22 mouse cellular contexts compared by ENCODE assay signal in the genomic region with DNA sequence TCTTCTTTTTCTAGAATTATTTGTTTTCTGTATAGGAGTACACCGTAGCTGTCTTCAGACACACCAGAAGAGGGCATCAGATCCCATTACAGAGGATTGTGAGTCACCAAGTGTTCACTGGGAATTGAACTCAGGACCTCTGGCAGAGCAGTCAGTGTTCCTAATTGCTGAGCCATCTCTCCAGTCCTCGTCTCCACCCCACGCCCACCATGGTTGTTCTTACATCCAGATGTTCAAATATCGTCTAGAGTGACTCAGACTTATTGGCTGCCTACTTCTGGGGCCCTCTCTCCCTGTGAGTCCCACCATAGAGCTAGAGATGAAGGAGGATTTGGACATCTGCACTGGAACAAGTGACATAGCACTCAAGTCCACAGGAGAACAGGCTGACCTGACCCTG.
A peak's percentile ranks its signal among the peaks of the same experiment; 100 is the strongest.
DNase-seq lines count a peak whose midpoint lies in the region.
"Had no signal": no experiment of that assay in that cellular context is flagged by ENCODE, and none has a peak within 500 bp of the region (broad histone marks: within the 10 kb centered on the region; RNA-seq: fewer than 3 reads in every experiment).

No protein-coding gene starts in this region.

- WGBS in heart, embryonic 10.5 days: 89% methylated on average over 4 of the region's 4 CpGs

- intact Hi-C loops in gastrocnemius, postnatal 36 days (cut with DNase I): no loop called here
- intact Hi-C loops in heart, postnatal 10 days (cut with DNase I): no loop called here

- no peaks in the 10 kb centered on the region for H3K36me3 ChIP-seq in heart, embryonic 10.5 days
- H3K36me3 ChIP-seq: embryonic facial prominence, embryonic 13.5 days; embryonic facial prominence, embryonic 15.5 days; forebrain, embryonic 10.5 days; forebrain, embryonic 12.5 days had no signal

- peak; percentile 36 for DNase-seq in gastrocnemius, postnatal 25 days
- DNase-seq in gastrocnemius, postnatal 36 days: no peak
- DNase-seq in heart, adult 18-20 months: peak; percentile 18 to 29
- no peak for DNase-seq in heart, postnatal 10 days
- peak; percentile 8 to 19 for DNase-seq in heart, adult 9 months (ENCODE audit: low spot score in 2 of 2)
- no peak for DNase-seq in heart, embryonic 10.5 days (ENCODE audit: low spot score)
- no peak for DNase-seq in kidney, adult 18-20 months
- DNase-seq: adrenal gland, adult 2 months; adrenal gland, postnatal 10 days; adrenal gland, postnatal 25 days; cerebellum, adult 11 months; cerebellum, adult 18-20 months; cerebellum, adult 8-10 months; cerebellum, adult 9-11 months; cerebellum, postnatal 14 days; cerebellum, postnatal 36 days; embryo, embryonic 11 days had no signal

- peaks cover 9% of the 10 kb centered on the region; the same call in 1 of the 2 replicates for H3K4me1 ChIP-seq in heart, embryonic 10.5 days

- no peak overlapping the region for H3K27ac ChIP-seq in heart, embryonic 10.5 days
- H3K27ac ChIP-seq: embryonic facial prominence, embryonic 13.5 days; embryonic facial prominence, embryonic 15.5 days; forebrain, embryonic 10.5 days; forebrain, embryonic 12.5 days had no signal

- H3K9me3 ChIP-seq in heart, embryonic 10.5 days: no peaks in the 10 kb centered on the region
- H3K9me3 ChIP-seq: embryonic facial prominence, embryonic 13.5 days; embryonic facial prominence, embryonic 15.5 days; forebrain, embryonic 10.5 days; forebrain, embryonic 12.5 days had no signal

- H3K4me3 ChIP-seq in heart, embryonic 10.5 days: no peak overlapping the region
- H3K4me3 ChIP-seq: embryonic facial prominence, embryonic 13.5 days; embryonic facial prominence, embryonic 15.5 days; erythroblast, embryonic 14.5 days; forebrain, embryonic 10.5 days; forebrain, embryonic 12.5 days had no signal

- peaks cover 6% of the 10 kb centered on the region; the same call in 1 of the 2 replicates for H3K27me3 ChIP-seq in heart, embryonic 10.5 days (ENCODE audit: insufficient read depth, poor library complexity, severe bottlenecking)
- H3K27me3 ChIP-seq: embryonic facial prominence, embryonic 13.5 days; embryonic facial prominence, embryonic 15.5 days; forebrain, embryonic 12.5 days had no signal

Comparison
In these comparisons a context has a peak if more than half of its experiments do, and no peak if none do; other contexts are left out.
1. DNase-seq: peak in gastrocnemius, postnatal 25 days (single experiment), heart, adult 18-20 months (2 of 2) and heart, adult 9 months (2 of 2); none in gastrocnemius, postnatal 36 days (0 of 2), heart, postnatal 10 days (0 of 2), heart, embryonic 10.5 days (single experiment) and kidney, adult 18-20 months (single experiment).